Mouse (Mus musculus): ENCODE measurements around the gene Atg9b. TPM values are rescaled to one million over a fixed set of nuclear protein-coding genes. Genes with fewer than 3 reads are reported as not detected.
A peak's percentile ranks its signal among the peaks of the same experiment; 100 is the strongest.
"Not testable (repeated sequence)": the region's sequence is repeated elsewhere in the genome, so short reads cannot be mapped to it uniquely, and the experiment has no call there.

The Atg9b gene
- polyA plus RNA-seq, 1 experiment from 2014 or later, result 0.75 TPM

- 91% methylated on average over 5 of the region's 5 CpGs for WGBS
- no peak for DNase-seq (ENCODE audit: low spot score)
- H3K36me3 ChIP-seq (ENCODE audit: control insufficient read depth, insufficient read depth, low read length), result peaks cover 17% of the 10 kb centered on the region; the same call in 1 of the 2 replicates
These were observed 9.1 kb upstream of the Atg9b start for GRCm38 (mm10) chr5:24400911-24401605.

GRCm38 (mm10) chr5:24400362-24400761 lies 8.4 kb upstream of the Atg9b start:
- Histone ChIP-seq H3K4me2 (no peak overlapping the region), H3K36me3 (ENCODE audit: control insufficient read depth, insufficient read depth, low read length) (peaks cover 17% of the 10 kb centered on the region; the same call in 1 of the 2 replicates), H3K27ac (ENCODE audit: low read depth, low read length) (no peak overlapping the region), H3K27me3 (replicated peaks; ENCODE audit: control insufficient read depth, insufficient read depth, low read length) (no peaks in the 10 kb centered on the region), H3K4me1 (replicated peaks; ENCODE audit: control insufficient read depth, insufficient read depth, low read length) (no peaks in the 10 kb centered on the region; the same call in 1 of the 2 replicates), H3K9me3 (ENCODE audit: control insufficient read depth, low read length) (no peaks in the 10 kb centered on the region), H3K9ac (ENCODE audit: low read depth, low read length) (no peak overlapping the region), H3K4me3 (ENCODE audit: low read depth, low read length) (no peak overlapping the region)
- DNase-seq (ENCODE audit: low spot score), result no peak
- no peak for ATAC-seq (replicated peaks; ENCODE audit: low FRiP score)
- 90% methylated on average over 11 of the region's 11 CpGs for WGBS

More at GRCm38 (mm10) chr5:24400911-24401605, 9.1 kb upstream of the Atg9b start:
- no peaks in the 10 kb centered on the region for H3K9me3 ChIP-seq (ENCODE audit: control insufficient read depth, low read length)
- no peak overlapping the region for H3K27ac ChIP-seq (ENCODE audit: low read depth, low read length)
- no peak overlapping the region for H3K9ac ChIP-seq (ENCODE audit: low read depth, low read length)
- H3K4me3 ChIP-seq (ENCODE audit: low read depth, low read length), result no peak overlapping the region
- H3K4me2 ChIP-seq, result no peak overlapping the region
- no peak for ATAC-seq (replicated peaks; ENCODE audit: low FRiP score)
- no peaks in the 10 kb centered on the region for H3K27me3 ChIP-seq (replicated peaks; ENCODE audit: control insufficient read depth, insufficient read depth, low read length)
- no peaks in the 10 kb centered on the region; the same call in 1 of the 2 replicates for H3K4me1 ChIP-seq (replicated peaks; ENCODE audit: control insufficient read depth, insufficient read depth, low read length)

DNA sequence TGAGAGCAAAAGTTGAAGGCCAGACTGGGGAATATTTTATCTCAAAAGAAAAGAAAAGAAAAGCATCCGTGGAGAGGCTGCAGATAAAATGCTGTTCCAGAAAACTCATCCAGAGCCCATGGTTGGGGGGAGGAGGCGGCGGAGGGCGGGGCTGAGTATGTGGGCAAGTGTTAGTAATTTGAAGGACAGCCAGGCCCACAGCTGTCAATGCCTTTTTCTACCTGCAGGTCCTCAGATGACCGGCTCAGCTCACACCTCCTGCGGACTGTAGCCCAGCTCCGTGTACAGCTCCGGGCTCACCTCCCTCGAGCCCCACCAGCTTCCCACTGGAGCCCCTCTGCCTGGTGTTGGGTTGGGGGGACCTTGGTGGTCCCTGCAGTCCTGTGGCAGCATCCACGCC lies 7.7 kb upstream of the Atg9b start:
- 85% methylated on average over 10 of the region's 10 CpGs for WGBS
- H3K4me2 ChIP-seq, result no peak overlapping the region
- H3K27me3 ChIP-seq (replicated peaks; ENCODE audit: control insufficient read depth, insufficient read depth, low read length), result no peaks in the 10 kb centered on the region
- no peak overlapping the region for H3K27ac ChIP-seq (ENCODE audit: low read depth, low read length)
- H3K9ac ChIP-seq (ENCODE audit: low read depth, low read length), result no peak overlapping the region
- H3K4me3 ChIP-seq (ENCODE audit: low read depth, low read length), result no peak overlapping the region
- H3K4me1 ChIP-seq (replicated peaks; ENCODE audit: control insufficient read depth, insufficient read depth, low read length), result peaks cover 4% of the 10 kb centered on the region; the same call in 1 of the 2 replicates
- ATAC-seq (replicated peaks; ENCODE audit: low FRiP score) (no peak), DNase-seq (ENCODE audit: low spot score) (no peak)
- peaks cover 15% of the 10 kb centered on the region; the same call in 1 of the 2 replicates for H3K36me3 ChIP-seq (ENCODE audit: control insufficient read depth, insufficient read depth, low read length)
- H3K9me3 ChIP-seq (ENCODE audit: control insufficient read depth, low read length), result no peaks in the 10 kb centered on the region

DNA sequence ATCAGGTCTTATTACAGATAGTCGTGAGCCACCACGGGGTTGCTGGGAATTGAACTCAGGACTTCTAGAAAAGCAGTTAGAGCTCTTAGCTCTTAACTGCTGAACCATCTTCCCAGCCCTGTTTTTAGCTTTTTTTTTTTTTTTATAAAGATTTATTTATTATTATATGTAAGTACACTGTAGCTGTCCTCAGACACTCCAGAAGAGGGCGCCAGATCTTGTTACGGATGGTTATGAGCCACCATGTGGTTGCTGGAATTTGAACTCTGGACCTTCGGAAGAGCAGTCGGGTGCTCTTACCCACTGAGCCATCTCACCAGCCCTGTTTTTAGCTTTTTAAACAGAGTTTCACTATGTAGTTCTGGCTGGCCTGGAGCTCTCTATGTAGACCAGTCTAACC lies 4.3 kb upstream of the Atg9b start:
- WGBS, result 81% methylated on average over 6 of the region's 6 CpGs
- not testable (repeated sequence) for H3K9me3 ChIP-seq (ENCODE audit: control insufficient read depth, low read length); H3K27me3 ChIP-seq (replicated peaks; ENCODE audit: control insufficient read depth, insufficient read depth, low read length)

DNA sequence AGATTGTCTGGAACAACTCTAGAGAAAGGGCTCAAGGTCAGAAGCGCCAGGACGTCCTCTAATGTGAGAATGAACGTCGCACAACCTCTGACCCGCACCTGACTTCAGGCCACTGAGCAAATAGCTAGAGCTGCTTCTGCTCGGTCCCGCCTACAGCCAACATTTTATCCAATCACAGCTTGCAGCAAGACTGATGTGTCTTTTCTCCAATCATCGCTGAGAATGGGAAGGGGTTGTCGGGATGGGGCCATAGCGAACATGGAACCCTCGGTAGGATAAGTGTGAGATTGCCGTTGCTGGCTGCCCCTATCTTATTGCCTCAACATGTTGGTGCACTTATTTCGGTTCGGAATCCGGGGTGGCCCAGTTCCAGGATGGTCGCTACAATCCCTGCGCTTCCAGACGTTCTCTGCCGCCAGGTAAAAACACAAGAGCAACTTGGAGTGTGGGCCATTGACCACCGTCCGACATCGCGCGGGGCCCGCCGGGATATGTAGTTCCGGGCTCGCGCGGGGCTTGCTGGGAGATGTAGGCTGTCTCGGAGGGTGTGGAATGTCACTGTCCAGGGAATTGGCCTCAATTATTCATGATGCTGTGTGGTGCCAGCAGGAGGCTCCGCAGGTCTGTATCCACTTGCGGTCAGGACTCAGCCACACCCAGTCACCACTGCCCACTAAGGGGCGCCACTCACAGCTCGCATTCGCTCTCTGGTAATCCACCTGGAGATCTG lies 2.4 kb upstream of the Atg9b start:
- H3K9ac ChIP-seq (ENCODE audit: low read depth, low read length), result peak overlapping the region; percentile 67
- 0 out of 2 replicates have a peak, but pooled peaks cover 5% of the 10 kb centered on the region for H3K27me3 ChIP-seq (replicated peaks; ENCODE audit: control insufficient read depth, insufficient read depth, low read length)
- H3K4me2 ChIP-seq, result peak overlapping the region; percentile 72
- peak overlapping the region; percentile 64 for H3K27ac ChIP-seq (ENCODE audit: low read depth, low read length)
- DNase-seq (ENCODE audit: low spot score) (peak; percentile 96), ATAC-seq (replicated peaks; ENCODE audit: low FRiP score) (peak; percentile 94)
- peak overlapping the region; percentile 63 for H3K4me3 ChIP-seq (ENCODE audit: low read depth, low read length)
- peaks cover 13% of the 10 kb centered on the region for H3K4me1 ChIP-seq (replicated peaks; ENCODE audit: control insufficient read depth, insufficient read depth, low read length)
- WGBS, result 1% methylated on average over 36 of the region's 36 CpGs
- 0 out of 2 replicates have a peak, but pooled peaks cover 3% of the 10 kb centered on the region for H3K36me3 ChIP-seq (ENCODE audit: control insufficient read depth, insufficient read depth, low read length)
- no peaks in the 10 kb centered on the region for H3K9me3 ChIP-seq (ENCODE audit: control insufficient read depth, low read length)

More for the DNA sequence above, 4.3 kb upstream of the Atg9b start:
- not testable (repeated sequence) for H3K9ac ChIP-seq (ENCODE audit: low read depth, low read length); ATAC-seq (replicated peaks; ENCODE audit: low FRiP score); DNase-seq (ENCODE audit: low spot score); H3K4me3 ChIP-seq (ENCODE audit: low read depth, low read length); H3K27ac ChIP-seq (ENCODE audit: low read depth, low read length); H3K4me1 ChIP-seq (replicated peaks; ENCODE audit: control insufficient read depth, insufficient read depth, low read length); H3K36me3 ChIP-seq (ENCODE audit: control insufficient read depth, insufficient read depth, low read length); H3K4me2 ChIP-seq

DNA sequence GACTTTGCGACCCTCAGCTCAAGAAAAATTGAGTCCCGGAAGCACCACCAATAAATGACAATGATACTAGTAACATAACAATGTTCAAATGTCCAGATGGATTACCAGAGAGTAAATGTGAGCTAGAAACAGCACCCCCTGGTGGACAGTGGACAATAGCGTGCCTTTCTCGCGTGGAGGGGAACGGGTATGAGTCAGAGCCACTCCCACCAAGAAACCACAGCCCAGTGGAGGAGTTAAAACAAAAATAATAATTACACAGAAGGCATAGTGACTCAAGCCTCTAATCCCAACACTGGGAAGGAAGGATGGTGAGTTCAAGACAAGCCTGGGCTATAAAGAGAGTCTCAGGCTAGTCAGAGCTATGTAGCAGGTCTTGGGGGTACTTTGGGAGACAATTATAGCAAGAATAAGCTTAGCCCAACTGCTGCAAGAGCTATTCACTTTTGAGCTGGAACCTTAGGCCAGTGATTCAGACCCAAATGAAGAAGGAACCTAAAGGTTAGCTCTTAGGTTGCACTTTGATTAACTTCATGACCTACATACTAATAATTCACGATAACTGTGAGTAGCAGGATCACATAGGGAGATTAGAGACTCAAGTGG lies 1.6 kb upstream of the Atg9b start, which contains the start of gene Abcb8:
Abcb8 (plus strand) TSS at position 272 of the 606 bp plus-strand sequence.
- DNase-seq (ENCODE audit: low spot score), result peak; percentile 63
- H3K9me3 ChIP-seq (ENCODE audit: control insufficient read depth, low read length), result no peaks in the 10 kb centered on the region
- peak within 1 kb of the TSS; percentile 67 for H3K9ac ChIP-seq (ENCODE audit: low read depth, low read length)
- peak within 1 kb of the TSS; percentile 63 for H3K4me3 ChIP-seq (ENCODE audit: low read depth, low read length)
- H3K4me1 ChIP-seq (replicated peaks; ENCODE audit: control insufficient read depth, insufficient read depth, low read length), result peaks cover 15% of the 10 kb centered on the region
- peaks cover 12% of the 10 kb centered on the region for H3K27me3 ChIP-seq (replicated peaks; ENCODE audit: control insufficient read depth, insufficient read depth, low read length)
- no peak for ATAC-seq (replicated peaks; ENCODE audit: low FRiP score)
- H3K36me3 ChIP-seq (ENCODE audit: control insufficient read depth, insufficient read depth, low read length), result 0 out of 2 replicates have a peak, but pooled peaks cover 3% of the 10 kb centered on the region
- WGBS, result 20% methylated on average over 7 of the region's 7 CpGs
- H3K27ac ChIP-seq (ENCODE audit: low read depth, low read length), result peak within 1 kb of the TSS; percentile 64
- H3K4me2 ChIP-seq, result peak within 1 kb of the TSS; percentile 72

DNA sequence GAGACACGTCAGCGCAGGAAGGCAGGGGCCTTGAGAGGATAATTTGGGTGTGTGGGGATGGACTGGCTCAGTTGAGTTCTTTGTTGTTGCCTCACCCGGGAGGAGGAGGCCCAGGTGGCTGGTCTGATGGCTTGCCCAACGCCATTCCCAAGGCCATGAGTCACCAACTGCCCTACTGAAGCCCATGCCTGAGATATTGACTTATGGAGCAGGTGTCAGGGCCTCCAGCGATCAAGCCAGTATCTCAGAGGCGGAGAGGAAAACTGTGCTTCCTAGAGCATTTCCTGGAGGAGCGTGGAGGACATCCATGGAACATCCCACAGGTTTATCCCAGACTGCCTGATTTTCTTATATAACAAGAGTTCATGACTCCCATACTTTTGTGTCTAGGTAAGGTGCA lies 781 bp upstream of the Atg9b start:
- H3K4me1 ChIP-seq (replicated peaks; ENCODE audit: control insufficient read depth, insufficient read depth, low read length), result peaks cover 21% of the 10 kb centered on the region
- H3K36me3 ChIP-seq (ENCODE audit: control insufficient read depth, insufficient read depth, low read length), result 0 out of 2 replicates have a peak, but pooled peaks cover 3% of the 10 kb centered on the region
- no peaks in the 10 kb centered on the region for H3K9me3 ChIP-seq (ENCODE audit: control insufficient read depth, low read length)
- H3K27me3 ChIP-seq (replicated peaks; ENCODE audit: control insufficient read depth, insufficient read depth, low read length), result peaks cover 20% of the 10 kb centered on the region
- no peak overlapping the region for H3K27ac ChIP-seq (ENCODE audit: low read depth, low read length)
- DNase-seq (ENCODE audit: low spot score), result no peak
- no peak for ATAC-seq (replicated peaks; ENCODE audit: low FRiP score)
- WGBS, result 69% methylated on average over 7 of the region's 7 CpGs
- H3K9ac ChIP-seq (ENCODE audit: low read depth, low read length), result no peak overlapping the region
- H3K4me2 ChIP-seq, result no peak overlapping the region
- H3K4me3 ChIP-seq (ENCODE audit: low read depth, low read length), result no peak overlapping the region

DNA sequence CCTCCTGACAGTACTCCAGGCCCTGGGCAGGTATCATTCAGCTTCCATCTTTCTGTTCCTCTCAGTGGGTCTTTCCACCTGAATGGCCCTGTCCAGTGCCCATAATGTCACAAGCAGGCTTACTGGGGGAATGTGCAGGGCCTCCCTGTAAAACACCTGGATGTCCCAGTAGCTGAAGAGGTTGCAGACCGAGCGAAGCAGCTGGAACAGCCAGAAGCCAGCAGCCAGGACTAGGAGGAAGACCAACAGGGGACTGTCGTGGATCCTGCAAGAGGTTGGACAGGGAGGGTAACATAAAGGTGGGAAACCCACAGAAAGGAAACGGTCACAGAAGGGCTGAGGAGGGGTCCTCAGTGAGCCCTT lies 2.3 kb downstream of the Atg9b start:
- Histone ChIP-seq H3K9me3 (ENCODE audit: control insufficient read depth, low read length) (no peaks in the 10 kb centered on the region), H3K27ac (ENCODE audit: low read depth, low read length) (no peak overlapping the region), H3K4me1 (replicated peaks; ENCODE audit: control insufficient read depth, insufficient read depth, low read length) (peaks cover 24% of the 10 kb centered on the region), H3K27me3 (replicated peaks; ENCODE audit: control insufficient read depth, insufficient read depth, low read length) (peaks cover 42% of the 10 kb centered on the region), H3K9ac (ENCODE audit: low read depth, low read length) (no peak overlapping the region), H3K36me3 (ENCODE audit: control insufficient read depth, insufficient read depth, low read length) (no peaks in the 10 kb centered on the region), H3K4me2 (peak overlapping the region; percentile 0; the same call in 1 of the 2 replicates), H3K4me3 (ENCODE audit: low read depth, low read length) (no peak overlapping the region)
- 77% methylated on average over 4 of the region's 4 CpGs for whole genome bisulfite sequencing
- ATAC-seq (replicated peaks; ENCODE audit: low FRiP score) (no peak), DNase-seq (ENCODE audit: low spot score) (no peak)
